Mouse (Mus musculus): Measurements from ENCODE around the gene Gmeb1.

DNA sequence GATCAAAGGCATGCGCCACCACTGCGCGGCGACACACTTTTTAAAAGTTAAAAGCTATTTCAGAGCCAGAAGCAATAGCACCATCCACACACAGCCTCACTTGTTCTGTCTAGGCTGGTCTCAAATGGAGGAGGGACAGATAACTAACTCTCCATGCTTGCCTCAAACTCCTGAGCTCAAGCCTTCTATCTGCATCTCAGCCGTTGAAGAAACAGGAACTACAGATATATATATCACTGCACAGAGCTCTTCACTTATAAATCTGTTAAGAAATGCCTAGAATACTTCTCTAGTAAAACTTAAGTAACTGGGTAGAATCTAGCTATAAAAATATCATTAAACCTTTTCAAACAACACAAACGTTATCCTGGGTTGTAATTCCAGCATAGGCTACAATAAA, 67.0 kb downstream of the Gmeb1 start:
- TF ChIP-seq CTCF (IDR thresholded peaks at IDR 0.05; ENCODE audit: low read depth) (no peak), EP300 (IDR thresholded peaks at IDR 0.05; ENCODE audit: low read depth) (no peak)
